Mouse (Mus musculus) embryonic fibroblast, embryonic 13.5 days (primary cell): Measurements from ENCODE around the gene Gclm.

Experiments used
- CTCF ChIP-seq: IDR thresholded peaks from 2 replicates; pipeline ENCODE4 v1.5.1; 2011; ENCODE audit warnings: mild to moderate bottlenecking, control low read depth, low read length, moderate library complexity, borderline replicate concordance; ENCODE audit not compliant: insufficient read depth
- POLR2A ChIP-seq: IDR thresholded peaks from 2 replicates; pipeline ENCODE4 v1.6.1; 2011; ENCODE audit warnings: low read depth, mild to moderate bottlenecking, control low read depth, low read length, moderate library complexity

GRCm38 (mm10) chr3:122316621-122317020 is 71.3 kb downstream of the Gclm start:
- TF ChIP-seq CTCF (no peak), POLR2A (no peak)
